Mouse (Mus musculus): Measurements from ENCODE around the gene Gm21860.
"Not testable (repeated sequence)": the region's sequence is repeated elsewhere in the genome, so short reads cannot be mapped to it uniquely, and the experiment has no call there.

GRCm38 (mm10) chrY:90723336-90723987 is 31.2 kb downstream of the Gm21860 start:
- TF ChIP-seq POLR2A (IDR thresholded peaks at IDR 0.05; ENCODE audit: low read depth, low read length); CTCF (IDR thresholded peaks at IDR 0.05; ENCODE audit: borderline replicate concordance, insufficient read depth, low read length): not testable (repeated sequence)

Measured in embryonic fibroblast, embryonic 13.5 days (primary cell).